Mouse (Mus musculus) right cerebral cortex, postnatal 14 days (tissue): ENCODE results near the gene Cxcr2.
"Not testable (repeated sequence)": the region's sequence is repeated elsewhere in the genome, so short reads cannot be mapped to it uniquely, and the experiment has no call there.

Source experiments
- DNase-seq: peaks from one replicate; pipeline ENCODE4 v3.0.0; 2022

Gene Cxcr2

DNA sequence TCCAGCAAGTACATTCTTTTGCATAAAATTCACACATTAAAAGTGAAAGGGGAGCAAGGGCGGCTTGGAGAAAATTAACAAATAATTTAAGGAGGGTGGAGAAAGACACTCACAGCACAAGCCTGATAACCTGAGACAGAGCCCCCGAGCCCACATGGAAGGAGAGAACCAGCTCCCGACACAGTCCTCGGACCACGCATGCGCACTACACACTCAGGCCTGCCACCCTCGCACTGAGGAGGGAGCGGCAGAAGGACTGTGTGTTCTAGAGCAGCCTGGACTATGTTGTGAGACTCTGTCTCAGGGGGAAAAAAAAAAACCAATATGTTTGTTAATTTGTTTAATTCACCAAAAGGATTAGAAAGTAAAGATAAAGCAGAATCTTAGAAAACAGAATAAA lies 12.0 kb upstream of the Cxcr2 start:
- DNase-seq = no peak

- DNase-seq = no peak
Measured at GRCm38 (mm10) chr1:74149106-74149885, 4.5 kb upstream of the Cxcr2 start.

DNA sequence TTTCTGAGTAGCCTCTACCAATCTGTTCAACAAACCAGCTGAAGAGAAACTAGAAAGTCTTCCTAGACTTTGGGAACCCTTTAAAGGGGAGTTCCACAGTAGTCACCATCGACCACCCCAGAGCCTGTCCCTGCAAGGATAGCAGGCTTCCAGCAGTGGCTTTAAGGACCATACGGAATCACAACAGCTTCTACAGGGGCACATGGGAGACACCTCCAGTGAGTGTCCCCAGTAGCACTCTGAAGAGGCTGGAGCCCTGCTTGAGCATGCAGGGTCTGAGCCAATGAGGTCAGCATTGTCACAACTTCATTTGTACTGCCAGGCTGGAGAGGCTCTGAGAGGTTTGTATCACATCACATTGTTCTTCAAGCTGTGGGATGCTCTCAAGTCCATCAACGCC lies 3.7 kb upstream of the Cxcr2 start:
- DNase-seq = no peak

DNA sequence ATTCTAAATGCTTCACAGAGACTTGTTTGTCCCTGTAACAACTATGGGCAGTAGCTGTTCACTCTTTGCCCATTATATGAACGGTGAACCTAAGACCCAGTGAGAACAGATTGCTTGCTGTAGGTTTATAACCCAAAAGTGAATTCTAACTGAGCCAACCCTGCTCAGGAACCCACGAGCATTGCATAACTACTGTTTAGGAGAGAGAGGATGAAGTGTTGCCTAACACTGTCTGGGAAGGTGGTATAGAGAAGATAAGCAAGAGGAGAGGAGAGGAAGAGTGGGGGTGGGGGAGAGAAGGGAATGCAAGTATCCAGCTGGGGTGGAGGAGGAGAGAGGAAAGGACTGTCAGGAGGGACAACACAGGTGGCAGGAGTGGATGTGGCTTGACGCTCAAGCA lies 2.7 kb upstream of the Cxcr2 start:
- no peak for DNase-seq

GRCm38 (mm10) chr1:74155435-74156012 lies 1.7 kb downstream of the Cxcr2 start:
- DNase-seq = no peak

- no peak for DNase-seq
Measured at GRCm38 (mm10) chr1:74156381-74156910, 2.7 kb downstream of the Cxcr2 start.

DNA sequence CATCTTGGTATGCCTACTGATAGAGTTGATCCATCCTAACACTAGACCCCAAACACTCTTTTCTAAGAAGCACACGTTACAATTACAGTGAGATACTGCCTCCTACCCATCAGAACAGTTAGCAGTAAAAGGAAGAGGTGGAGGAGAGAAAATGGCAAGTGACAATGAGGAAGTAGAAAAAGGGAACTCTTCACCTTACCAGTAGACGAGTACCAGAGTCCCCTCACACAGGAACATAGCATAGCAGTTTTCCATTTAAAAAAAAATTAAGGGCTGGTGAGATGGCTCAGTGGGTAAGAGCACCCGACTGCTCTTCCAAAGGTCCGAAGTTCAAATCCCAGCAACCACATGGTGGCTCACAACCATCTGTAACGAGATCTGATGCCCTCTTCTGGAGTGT lies 5.8 kb downstream of the Cxcr2 start:
- not testable (repeated sequence) for DNase-seq

DNA sequence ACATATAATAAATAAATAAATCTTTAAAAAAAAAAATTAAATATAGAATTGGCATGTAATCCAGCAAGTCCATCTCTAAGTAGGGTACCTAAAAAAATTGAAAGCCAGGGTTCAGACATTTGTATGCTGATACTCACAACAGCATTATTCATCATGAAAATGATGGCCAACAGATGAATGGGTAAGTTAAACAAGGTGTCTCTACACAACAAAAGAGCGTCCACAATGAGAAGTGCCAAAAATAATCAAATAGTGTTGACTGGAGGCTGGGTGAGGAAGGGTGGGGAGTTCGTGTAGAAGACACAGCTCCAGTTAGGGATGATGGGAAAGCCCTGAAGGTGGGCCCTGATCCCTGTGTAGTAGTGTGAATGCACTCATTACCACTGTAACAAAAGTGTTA lies 6.2 kb downstream of the Cxcr2 start:
- no peak for DNase-seq

DNA sequence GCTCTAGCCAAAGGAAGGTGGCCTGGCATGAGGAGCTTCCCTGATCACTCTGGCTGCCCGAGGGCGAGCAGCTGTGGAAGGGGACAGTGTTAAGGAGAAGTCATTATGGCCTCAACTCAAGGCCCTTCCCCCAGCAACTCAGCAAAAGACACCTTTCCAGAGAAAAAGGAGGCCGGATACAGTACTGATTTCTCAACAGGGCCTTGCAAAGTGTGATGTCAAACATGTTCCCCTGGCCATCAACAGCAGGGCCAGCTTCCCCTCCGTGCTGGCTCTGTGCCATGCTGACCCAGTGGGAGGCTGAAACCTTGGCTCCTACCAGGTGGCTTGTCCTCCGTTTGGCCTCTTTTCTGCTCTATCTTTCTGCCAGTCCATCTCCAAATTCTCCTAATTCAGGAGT lies 13.3 kb downstream of the Cxcr2 start:
- no peak for DNase-seq

GRCm38 (mm10) chr1:74169721-74170120 lies 15.9 kb downstream of the Cxcr2 start:
- no peak for DNase-seq

GRCm38 (mm10) chr1:74172722-74173121 lies 18.9 kb downstream of the Cxcr2 start:
- DNase-seq = no peak

GRCm38 (mm10) chr1:74175731-74176130 lies 21.9 kb downstream of the Cxcr2 start:
- DNase-seq = no peak

DNA sequence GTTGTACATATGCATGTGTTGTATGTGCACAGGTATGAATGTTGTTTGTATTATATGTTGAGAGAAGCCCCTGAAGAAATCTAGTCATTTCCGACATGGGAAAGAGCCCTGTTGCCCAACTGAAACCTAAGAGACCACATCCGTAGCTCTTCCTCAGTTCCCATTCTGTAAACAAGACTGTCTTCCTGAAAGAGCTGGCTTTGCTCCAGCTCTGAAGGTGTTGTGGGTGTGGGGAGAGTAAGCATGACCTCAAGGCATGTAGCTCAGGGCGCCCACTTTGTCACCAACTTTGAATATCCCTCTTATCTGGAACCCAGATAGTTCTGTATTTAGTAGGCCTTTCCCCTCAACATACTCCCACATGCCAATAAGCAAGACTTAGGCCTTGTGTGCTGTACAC lies 24.8 kb downstream of the Cxcr2 start:
- DNase-seq = no peak

GRCm38 (mm10) chr1:74179624-74180408 lies 26.0 kb downstream of the Cxcr2 start:
- no peak for DNase-seq

DNA sequence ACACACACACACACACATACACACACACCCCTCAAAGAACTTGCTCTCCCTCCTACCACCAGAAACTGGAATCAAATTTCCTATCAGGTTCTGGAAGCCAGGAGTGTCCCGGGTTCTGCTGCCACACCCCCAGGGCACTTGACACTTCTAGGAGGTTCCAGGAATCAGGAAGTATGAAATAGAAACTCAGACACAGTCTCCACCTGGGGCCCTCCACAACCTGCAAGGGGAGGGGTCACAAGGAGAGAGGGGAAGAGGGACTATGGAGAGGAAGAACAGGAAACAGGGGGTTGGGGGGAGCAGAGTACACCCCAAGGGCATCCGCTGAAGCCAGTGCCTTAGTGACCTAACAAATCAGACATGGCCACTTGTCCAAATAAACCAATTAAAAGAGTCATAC lies 27.7 kb downstream of the Cxcr2 start:
- DNase-seq = no peak

- no peak for DNase-seq
Measured at GRCm38 (mm10) chr1:74183006-74183405, 29.2 kb downstream of the Cxcr2 start.

DNA sequence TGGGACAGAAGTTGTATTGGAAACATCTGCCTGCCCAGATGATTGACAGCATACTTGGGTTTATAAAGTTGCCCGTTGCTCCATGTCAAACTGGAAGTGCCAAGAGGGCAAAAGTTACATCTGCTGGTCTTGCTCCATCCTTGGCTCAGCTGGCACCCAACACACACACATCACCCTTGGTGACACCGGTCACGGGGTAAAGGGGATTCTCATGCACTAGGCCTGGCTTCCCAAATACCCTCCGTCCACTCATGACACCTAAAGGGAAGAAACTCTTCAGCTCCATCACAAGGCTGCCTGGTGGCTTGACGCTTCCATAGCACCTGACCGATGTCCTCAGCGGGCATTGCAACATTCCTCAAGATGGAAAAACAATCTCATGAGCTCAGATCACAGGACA lies 36.7 kb downstream of the Cxcr2 start:
- no peak for DNase-seq

GRCm38 (mm10) chr1:74192711-74193110 lies 38.9 kb downstream of the Cxcr2 start:
- DNase-seq = no peak

DNA sequence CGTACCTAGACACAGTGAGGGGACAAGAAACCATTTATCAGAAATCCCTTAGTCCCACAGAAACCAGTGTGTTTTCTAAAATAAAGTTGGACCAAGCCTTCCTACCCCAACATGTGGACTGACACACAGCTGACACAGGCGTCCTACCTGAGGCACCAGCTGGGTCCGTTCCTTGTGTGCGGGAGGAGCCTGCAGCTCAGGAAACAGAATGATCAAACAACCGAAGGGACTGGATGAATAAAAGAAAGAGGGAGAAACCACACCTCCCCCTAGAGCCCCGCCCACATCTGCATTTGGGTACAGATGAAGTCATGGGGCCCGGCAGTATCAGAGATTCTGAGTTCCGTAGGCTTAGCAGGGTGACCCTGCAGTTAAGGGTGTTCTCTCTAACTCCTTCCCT lies 40.7 kb downstream of the Cxcr2 start, which contains the start of gene Cxcr1:
Gene Cxcr1 (minus strand): TSS at position 187 of the 400 bp plus-strand sequence.
- DNase-seq = no peak

DNA sequence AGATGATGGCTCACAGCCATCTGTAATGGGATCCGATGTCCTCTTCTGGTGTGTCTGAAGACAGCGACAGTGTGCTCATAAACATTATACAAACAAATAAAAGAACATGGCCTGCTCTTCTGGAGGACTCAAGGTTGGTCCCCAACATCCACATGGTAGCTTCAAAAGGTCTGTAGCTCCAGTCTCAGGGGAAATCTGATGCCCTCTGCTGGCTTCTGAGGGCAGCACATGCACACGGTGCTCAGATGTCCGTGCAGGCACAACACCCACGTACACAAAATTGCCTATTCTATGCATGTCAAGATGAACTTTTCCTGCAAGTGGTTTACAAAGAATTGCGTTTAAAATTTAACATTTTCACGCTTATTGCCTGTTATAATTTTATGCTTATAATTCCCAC lies 42.2 kb downstream of the Cxcr2 start:
- no peak for DNase-seq

DNA sequence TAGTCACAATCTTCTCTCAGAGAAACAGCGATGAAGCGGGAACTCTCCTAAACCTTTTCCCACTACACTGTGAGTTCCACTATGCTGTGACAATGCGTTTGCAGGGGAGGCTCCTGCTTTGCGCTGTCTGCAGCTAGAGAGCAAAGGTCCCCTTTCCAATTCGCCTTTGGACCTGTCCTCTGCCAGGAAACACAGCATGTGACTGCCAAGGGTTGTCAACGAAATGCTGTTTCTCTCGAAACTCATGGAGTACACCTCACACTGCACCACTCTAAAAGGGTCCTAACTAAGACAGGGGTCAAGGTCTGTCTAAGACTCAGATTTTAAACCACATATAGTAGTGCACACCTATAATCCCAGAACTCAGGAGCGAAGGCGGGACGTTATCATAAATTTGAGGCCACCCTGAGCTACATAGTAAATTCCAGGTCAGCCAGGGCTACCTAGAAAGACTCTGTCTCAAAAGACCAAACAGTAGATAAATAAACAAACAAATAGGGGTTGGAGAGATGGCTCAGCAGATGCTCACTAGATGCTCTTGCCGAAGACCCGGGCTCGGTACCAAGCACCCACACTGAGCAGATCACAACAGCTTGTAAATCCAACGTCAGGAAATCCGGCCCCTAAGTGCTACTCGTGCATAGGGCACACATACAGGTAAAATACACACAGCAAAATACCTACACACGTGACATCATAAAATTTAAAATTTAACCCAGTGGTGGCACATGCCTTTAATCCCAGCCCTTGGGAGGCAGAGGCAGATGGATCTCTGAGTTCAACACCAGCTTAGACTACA lies 43.0 kb downstream of the Cxcr2 start:
- no peak for DNase-seq

GRCm38 (mm10) chr1:74197726-74198470 lies 44.1 kb downstream of the Cxcr2 start:
- DNase-seq = no peak
